Mouse (Mus musculus): ENCODE measurements at regions not wholly inside any gene's neighbourhood (a gene's known extent, or its start where the extent isn't known, plus 50 kb on each side); places are given as distances from the start of the nearest gene placed in this dataset.
"Not testable (repeated sequence)": the region's sequence is repeated elsewhere in the genome, so short reads cannot be mapped to it uniquely, and the experiment has no call there.

- TF ChIP-seq CTCF (IDR thresholded peaks at IDR 0.05; ENCODE audit: borderline replicate concordance, insufficient read depth, low read depth, low read length); POLR2A (IDR thresholded peaks at IDR 0.05; ENCODE audit: borderline replicate concordance, insufficient read depth, low read length): not testable (repeated sequence)
Measured at GRCm38 (mm10) chr5:97773451-97773850, 257.4 kb downstream of the Antxr2 start.

Measured in cerebellum, adult 2 months (tissue).